Mouse (Mus musculus) midbrain, embryonic 15.5 days (tissue): ENCODE measurements around the gene Ncf2. TPM values are rescaled to one million over a fixed set of nuclear protein-coding genes. Genes with fewer than 3 reads are reported as not detected.
"Not testable (repeated sequence)": the region's sequence is repeated elsewhere in the genome, so short reads cannot be mapped to it uniquely, and the experiment has no call there.

Experiments
- ATAC-seq: fragments of 200-750 bp; cut with Nextera tagmentation; replicated peaks from 2 replicates; pipeline ENCODE4 v1.8.0; 2017; ENCODE audit warnings: moderate TSS enrichment
- H3K27ac ChIP-seq: fragments of 300-500 bp; sonication (generic); 2 replicates; pipeline ENCODE4 v1.5.1; 2015; ENCODE audit warnings: mild to moderate bottlenecking, inconsistent platforms
- H3K27me3 ChIP-seq: fragments of 300-500 bp; sonication (generic); replicated peaks from 2 replicates; pipeline ENCODE4 v1.6.1; 2015; ENCODE audit warnings: inconsistent platforms
- H3K36me3 ChIP-seq: fragments of 300-500 bp; sonication (generic); replicated peaks from 2 replicates; pipeline ENCODE4 v1.6.1; 2015; ENCODE audit warnings: inconsistent platforms
- H3K4me1 ChIP-seq: fragments of 300-500 bp; sonication (generic); 2 replicates; pipeline ENCODE4 v1.6.1; 2015; ENCODE audit warnings: inconsistent platforms
- H3K4me2 ChIP-seq: fragments of 300-500 bp; sonication (generic); 2 replicates; pipeline ENCODE4 v1.6.1; 2015; ENCODE audit warnings: inconsistent platforms, mild to moderate bottlenecking, moderate library complexity
- H3K4me3 ChIP-seq: fragments of 300-500 bp; sonication (generic); 2 replicates; pipeline ENCODE4 v1.5.1; 2015; ENCODE audit warnings: mild to moderate bottlenecking, inconsistent platforms
- H3K9ac ChIP-seq: fragments of 300-500 bp; sonication (generic); 2 replicates; pipeline ENCODE4 v1.6.1; 2015; ENCODE audit warnings: mild to moderate bottlenecking, inconsistent platforms
- H3K9me3 ChIP-seq: fragments of 300-500 bp; sonication (generic); 2 replicates; pipeline ENCODE4 v1.6.1; 2016; ENCODE audit warnings: inconsistent platforms
- WGBS: fragments of 180-500 bp; shearing (Covaris S2); methylation state at CpG from one replicate; pipeline ENCODE4 v1.1.7; 2015; ENCODE audit warnings: mixed read lengths; 5-methylcytosine and 5-hydroxymethylcytosine counted together
- polyA plus RNA-seq: library from polyadenylated mRNA; unstranded; fragments of >200 nt; fragmentation: Nextera tagmentation; extraction: Ambion mirVana; gene quantifications from 2 replicates; pipeline ENCODE4 v1.2.1, GENCODE M21; 2015

The Ncf2 gene
- polyA plus RNA-seq, 1 experiment from 2014 or later: 2.2 TPM

- H3K4me2 ChIP-seq, H3K27ac ChIP-seq, H3K36me3 ChIP-seq, H3K4me1 ChIP-seq, ATAC-seq, H3K9me3 ChIP-seq, H3K27me3 ChIP-seq, H3K4me3 ChIP-seq, H3K9ac ChIP-seq: not testable (repeated sequence)
- WGBS: 87% methylated on average over 3 of the region's 3 CpGs
Observed at GRCm38 (mm10) chr1:152785446-152785845, 14.5 kb upstream of the Ncf2 start.

DNA sequence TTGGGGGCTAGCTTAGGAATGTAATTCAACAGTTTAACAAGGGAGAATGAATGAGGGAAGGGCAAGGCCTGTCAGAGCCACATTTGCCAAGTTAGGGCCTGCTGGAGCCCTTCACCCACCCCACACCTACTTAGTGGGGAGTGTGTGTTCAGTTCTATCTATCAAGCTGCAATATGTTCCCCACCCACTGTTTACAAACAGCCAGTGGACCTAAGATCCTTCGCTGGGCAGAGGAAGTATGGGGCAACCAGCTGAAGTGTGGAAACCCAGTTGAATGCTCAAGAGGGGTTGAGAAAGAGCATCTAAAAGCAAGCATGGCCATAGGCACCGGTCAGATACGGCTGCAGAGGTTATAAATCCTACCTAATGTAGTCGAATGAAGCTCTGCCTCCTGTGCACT is 13.0 kb upstream of the Ncf2 start:
- Histone ChIP-seq H3K36me3 (no peaks in the 10 kb centered on the region), H3K4me1 (no peaks in the 10 kb centered on the region), H3K4me3 (no peak overlapping the region), H3K4me2 (no peak overlapping the region), H3K9me3 (no peaks in the 10 kb centered on the region), H3K27ac (no peak overlapping the region), H3K9ac (no peak overlapping the region), H3K27me3 (no peaks in the 10 kb centered on the region)
- 93% methylated on average over 4 of the region's 4 CpGs for WGBS
- no peak for ATAC-seq

DNA sequence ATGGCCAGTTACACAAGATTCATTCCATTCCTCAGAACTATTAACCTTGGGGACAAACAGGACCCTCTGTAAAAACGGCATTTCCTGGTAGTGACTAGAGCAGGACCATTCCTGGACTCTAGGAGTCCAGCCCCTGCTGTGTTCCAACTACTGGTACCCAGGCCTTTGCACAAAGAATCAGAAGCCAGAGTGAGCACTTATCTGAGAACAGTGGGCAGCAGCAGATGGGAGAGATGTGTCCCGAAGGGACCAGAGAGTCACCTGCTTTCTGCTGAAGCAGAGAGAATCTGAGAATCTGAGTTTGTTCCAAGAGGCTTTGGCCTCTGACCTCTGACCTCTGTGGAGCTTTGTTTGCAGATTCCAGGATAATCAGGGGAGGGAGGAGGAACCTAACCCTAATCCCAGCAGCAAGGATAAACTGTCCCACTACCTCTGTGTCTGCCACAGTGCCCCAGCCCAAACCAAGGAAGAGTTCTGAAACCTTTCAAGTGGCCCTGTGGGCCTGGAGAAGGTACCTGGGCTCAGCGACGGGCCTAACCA is 11.8 kb upstream of the Ncf2 start:
- no peaks in the 10 kb centered on the region for H3K4me1 ChIP-seq
- no peak overlapping the region for H3K4me3 ChIP-seq
- H3K27me3 ChIP-seq: no peaks in the 10 kb centered on the region
- H3K27ac ChIP-seq: no peak overlapping the region
- H3K9me3 ChIP-seq: no peaks in the 10 kb centered on the region
- no peak for ATAC-seq
- no peaks in the 10 kb centered on the region for H3K36me3 ChIP-seq
- H3K9ac ChIP-seq: no peak overlapping the region
- 27% methylated on average over 4 of the region's 4 CpGs for WGBS
- H3K4me2 ChIP-seq: no peak overlapping the region

GRCm38 (mm10) chr1:152790254-152790653 is 9.7 kb upstream of the Ncf2 start:
- Histone ChIP-seq H3K36me3 (no peaks in the 10 kb centered on the region), H3K9me3 (no peaks in the 10 kb centered on the region), H3K4me2 (no peak overlapping the region), H3K4me3 (no peak overlapping the region), H3K27me3 (no peaks in the 10 kb centered on the region), H3K27ac (no peak overlapping the region), H3K4me1 (no peaks in the 10 kb centered on the region), H3K9ac (no peak overlapping the region)
- WGBS: 30% methylated on average over 12 of the region's 12 CpGs
- no peak for ATAC-seq

- Histone ChIP-seq H3K4me2 (no peak overlapping the region), H3K4me3 (no peak overlapping the region), H3K9me3 (no peaks in the 10 kb centered on the region), H3K27me3 (no peaks in the 10 kb centered on the region), H3K4me1 (no peaks in the 10 kb centered on the region), H3K27ac (no peak overlapping the region), H3K36me3 (no peaks in the 10 kb centered on the region), H3K9ac (no peak overlapping the region)
- no peak for ATAC-seq
- WGBS: 28% methylated on average over 6 of the region's 6 CpGs
Observed at GRCm38 (mm10) chr1:152790821-152791220, 9.2 kb upstream of the Ncf2 start.

DNA sequence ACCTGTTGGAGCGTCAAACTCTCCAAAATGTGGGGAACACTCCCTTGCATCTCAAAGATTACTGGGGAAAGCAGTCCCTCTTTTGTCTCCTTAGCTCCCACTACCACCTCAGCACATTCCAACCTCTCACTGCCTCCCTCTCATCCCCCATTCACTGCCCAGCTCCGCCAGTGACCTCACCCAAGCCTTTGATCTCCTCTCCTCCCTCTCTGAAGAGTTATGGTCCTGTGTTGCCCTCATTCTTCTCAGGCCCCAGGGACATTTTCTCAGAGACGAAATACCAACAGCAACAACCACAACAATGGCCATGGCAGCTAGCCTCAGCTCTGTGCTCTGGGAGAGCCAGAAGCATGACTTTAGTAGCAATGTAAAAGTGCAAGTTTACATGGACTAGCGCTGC is 8.7 kb upstream of the Ncf2 start:
- no peaks in the 10 kb centered on the region for H3K9me3 ChIP-seq
- 30% methylated on average over 4 of the region's 4 CpGs for WGBS
- no peaks in the 10 kb centered on the region for H3K4me1 ChIP-seq
- no peak overlapping the region for H3K27ac ChIP-seq
- H3K27me3 ChIP-seq: no peaks in the 10 kb centered on the region
- H3K36me3 ChIP-seq: no peaks in the 10 kb centered on the region
- H3K9ac ChIP-seq: no peak overlapping the region
- no peak for ATAC-seq
- no peak overlapping the region for H3K4me3 ChIP-seq
- H3K4me2 ChIP-seq: no peak overlapping the region

GRCm38 (mm10) chr1:152792736-152793494 is 7.1 kb upstream of the Ncf2 start:
- no peak overlapping the region for H3K4me3 ChIP-seq
- WGBS: 19% methylated on average over 12 of the region's 12 CpGs
- H3K27ac ChIP-seq: no peak overlapping the region
- ATAC-seq: no peak
- H3K9me3 ChIP-seq: no peaks in the 10 kb centered on the region
- H3K27me3 ChIP-seq: no peaks in the 10 kb centered on the region
- H3K36me3 ChIP-seq: no peaks in the 10 kb centered on the region
- no peak overlapping the region; the same call in 1 of the 2 replicates for H3K4me2 ChIP-seq
- no peaks in the 10 kb centered on the region for H3K4me1 ChIP-seq
- no peak overlapping the region for H3K9ac ChIP-seq

DNA sequence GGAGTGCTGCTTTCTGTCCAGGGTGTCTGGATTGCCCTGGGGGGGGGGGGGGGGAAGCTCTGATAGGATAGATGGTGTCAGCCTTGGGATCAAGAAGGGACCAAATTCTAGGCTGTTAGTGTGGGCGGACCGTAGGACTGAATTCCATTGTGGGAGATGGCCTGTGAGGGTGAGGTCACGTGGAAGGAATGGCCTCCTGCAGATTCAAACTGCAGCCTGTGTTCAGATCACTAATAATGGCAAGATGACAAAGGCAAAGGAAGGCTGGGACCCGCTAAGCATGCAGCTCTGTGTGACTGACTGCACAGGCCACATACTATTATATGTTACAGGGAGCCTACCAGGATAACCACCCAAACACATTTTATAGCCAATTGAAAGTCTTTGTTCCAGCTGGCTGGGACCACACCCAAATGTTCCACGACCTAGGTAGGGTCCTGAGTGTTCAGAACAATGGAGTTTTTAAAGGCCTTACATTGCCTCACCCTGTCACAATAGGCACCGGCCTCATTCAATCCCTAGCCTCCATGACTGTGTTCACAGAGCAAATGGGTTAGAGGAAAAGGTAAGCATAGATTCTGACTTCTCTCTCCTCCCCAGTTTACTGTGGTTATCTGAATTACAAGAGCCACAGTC is 6.4 kb upstream of the Ncf2 start:
- Histone ChIP-seq H3K27me3 (no peaks in the 10 kb centered on the region), H3K4me3 (no peak overlapping the region), H3K9ac (no peak overlapping the region), H3K36me3 (no peaks in the 10 kb centered on the region), H3K27ac (no peak overlapping the region), H3K9me3 (no peaks in the 10 kb centered on the region), H3K4me1 (no peaks in the 10 kb centered on the region), H3K4me2 (no peak overlapping the region)
- 31% methylated on average over 6 of the region's 6 CpGs for WGBS
- ATAC-seq: no peak

DNA sequence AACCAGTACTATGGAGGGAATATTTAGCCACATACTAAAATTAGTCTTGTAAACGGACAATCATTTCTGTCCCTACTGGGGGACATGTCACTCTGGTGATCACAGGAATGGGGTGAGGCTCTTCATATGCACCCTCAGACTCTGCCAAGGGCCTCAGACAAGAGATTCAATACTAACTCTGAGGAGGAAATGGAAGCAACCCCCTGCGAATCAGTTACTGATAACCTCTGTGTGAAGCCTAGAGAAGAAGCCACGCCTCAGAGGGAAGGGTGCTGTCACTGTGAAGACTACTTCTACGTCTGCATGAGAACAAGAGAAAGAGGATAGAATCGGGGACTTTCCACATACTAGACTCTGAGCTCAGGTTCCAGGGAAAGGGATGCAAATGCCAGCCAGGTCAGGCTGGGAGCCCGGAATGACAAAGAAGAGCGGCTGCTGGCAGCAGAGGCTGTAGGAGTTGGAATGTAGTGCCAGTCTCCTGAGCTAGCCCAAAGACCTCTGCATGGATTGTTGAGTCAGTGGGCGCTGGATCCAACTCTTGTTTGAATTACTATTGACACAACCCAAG is 4.2 kb upstream of the Ncf2 start:
- no peaks in the 10 kb centered on the region for H3K36me3 ChIP-seq
- ATAC-seq: no peak
- no peaks in the 10 kb centered on the region for H3K27me3 ChIP-seq
- H3K27ac ChIP-seq: no peak overlapping the region
- H3K4me2 ChIP-seq: no peak overlapping the region
- H3K9ac ChIP-seq: no peak overlapping the region
- peaks cover 5% of the 10 kb centered on the region for H3K4me1 ChIP-seq
- no peak overlapping the region for H3K4me3 ChIP-seq
- H3K9me3 ChIP-seq: no peaks in the 10 kb centered on the region
- WGBS: 72% methylated on average over 8 of the region's 8 CpGs

DNA sequence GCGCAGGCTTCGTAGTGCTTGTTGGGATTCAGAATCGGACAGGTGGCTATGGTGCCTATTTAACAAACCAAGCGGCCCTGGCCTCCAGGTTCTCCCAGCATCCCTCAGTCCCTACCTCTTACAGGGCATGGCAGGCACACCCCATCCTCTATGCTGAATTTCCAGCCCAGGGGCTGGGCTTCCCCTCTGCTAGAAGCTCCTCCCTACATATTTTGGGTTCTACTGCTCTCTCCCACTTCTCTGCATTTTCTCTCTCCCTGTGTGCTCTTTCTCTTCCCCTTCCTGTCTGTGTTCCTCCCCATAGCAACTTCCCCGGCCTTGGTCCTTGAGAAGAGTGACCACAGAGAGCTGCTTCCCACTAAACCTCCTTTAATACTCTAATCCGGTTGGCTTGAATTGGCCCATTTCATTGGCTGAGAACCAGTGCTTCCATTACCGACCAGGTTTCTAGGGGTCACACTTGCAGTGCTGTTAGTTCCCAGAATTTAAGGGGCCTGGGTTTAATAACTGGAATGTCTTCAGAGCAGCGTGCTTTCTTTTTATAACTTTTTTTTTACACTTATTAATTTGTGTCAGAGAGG is 3.2 kb upstream of the Ncf2 start:
- Histone ChIP-seq H3K4me1 (peaks cover 5% of the 10 kb centered on the region), H3K27ac (no peak overlapping the region), H3K27me3 (no peaks in the 10 kb centered on the region), H3K4me2 (no peak overlapping the region), H3K36me3 (no peaks in the 10 kb centered on the region), H3K9me3 (no peaks in the 10 kb centered on the region), H3K9ac (no peak overlapping the region), H3K4me3 (no peak overlapping the region)
- no peak for ATAC-seq
- WGBS: 84% methylated on average over 8 of the region's 8 CpGs

GRCm38 (mm10) chr1:152798125-152798524 is 1.9 kb upstream of the Ncf2 start:
- H3K4me3 ChIP-seq: no peak overlapping the region
- no peaks in the 10 kb centered on the region for H3K36me3 ChIP-seq
- H3K27ac ChIP-seq: no peak overlapping the region
- H3K4me2 ChIP-seq: no peak overlapping the region
- no peak for ATAC-seq
- peaks cover 5% of the 10 kb centered on the region for H3K4me1 ChIP-seq
- H3K9me3 ChIP-seq: no peaks in the 10 kb centered on the region
- H3K27me3 ChIP-seq: no peaks in the 10 kb centered on the region
- H3K9ac ChIP-seq: no peak overlapping the region
- WGBS: 88% methylated on average over 9 of the region's 9 CpGs

DNA sequence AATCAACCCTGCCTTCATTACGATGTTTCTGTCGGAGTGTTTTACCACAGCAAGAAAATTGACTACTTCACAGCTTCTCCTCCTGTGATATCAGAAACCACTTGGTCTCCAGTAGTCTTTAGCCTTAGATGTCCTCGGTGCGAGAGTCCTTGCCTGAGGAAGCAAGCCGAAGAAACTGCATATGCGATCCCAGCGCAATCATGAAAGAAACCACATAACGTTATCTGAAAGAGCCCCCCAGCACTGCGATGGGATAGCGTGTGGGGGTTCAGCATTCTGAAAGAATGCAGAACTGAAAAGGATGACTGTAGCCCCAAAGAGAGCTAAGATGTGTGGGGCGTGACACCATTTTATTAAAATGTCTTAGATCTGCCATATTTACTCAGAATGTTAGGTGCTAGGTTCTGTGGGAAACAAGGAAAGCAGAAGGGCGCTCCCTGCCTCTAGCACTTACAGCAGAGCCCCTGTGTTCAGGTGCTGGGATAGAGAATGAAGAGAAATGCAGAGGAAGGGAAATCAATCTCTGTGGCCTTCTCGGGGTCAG is 711 bp downstream of the Ncf2 start:
- H3K4me1 ChIP-seq: peaks cover 5% of the 10 kb centered on the region
- no peaks in the 10 kb centered on the region for H3K27me3 ChIP-seq
- no peaks in the 10 kb centered on the region for H3K36me3 ChIP-seq
- no peak overlapping the region for H3K4me3 ChIP-seq
- ATAC-seq: no peak
- no peak overlapping the region for H3K27ac ChIP-seq
- no peaks in the 10 kb centered on the region for H3K9me3 ChIP-seq
- H3K9ac ChIP-seq: no peak overlapping the region
- H3K4me2 ChIP-seq: no peak overlapping the region
- 88% methylated on average over 13 of the region's 13 CpGs for WGBS
